In the genomic region with DNA sequence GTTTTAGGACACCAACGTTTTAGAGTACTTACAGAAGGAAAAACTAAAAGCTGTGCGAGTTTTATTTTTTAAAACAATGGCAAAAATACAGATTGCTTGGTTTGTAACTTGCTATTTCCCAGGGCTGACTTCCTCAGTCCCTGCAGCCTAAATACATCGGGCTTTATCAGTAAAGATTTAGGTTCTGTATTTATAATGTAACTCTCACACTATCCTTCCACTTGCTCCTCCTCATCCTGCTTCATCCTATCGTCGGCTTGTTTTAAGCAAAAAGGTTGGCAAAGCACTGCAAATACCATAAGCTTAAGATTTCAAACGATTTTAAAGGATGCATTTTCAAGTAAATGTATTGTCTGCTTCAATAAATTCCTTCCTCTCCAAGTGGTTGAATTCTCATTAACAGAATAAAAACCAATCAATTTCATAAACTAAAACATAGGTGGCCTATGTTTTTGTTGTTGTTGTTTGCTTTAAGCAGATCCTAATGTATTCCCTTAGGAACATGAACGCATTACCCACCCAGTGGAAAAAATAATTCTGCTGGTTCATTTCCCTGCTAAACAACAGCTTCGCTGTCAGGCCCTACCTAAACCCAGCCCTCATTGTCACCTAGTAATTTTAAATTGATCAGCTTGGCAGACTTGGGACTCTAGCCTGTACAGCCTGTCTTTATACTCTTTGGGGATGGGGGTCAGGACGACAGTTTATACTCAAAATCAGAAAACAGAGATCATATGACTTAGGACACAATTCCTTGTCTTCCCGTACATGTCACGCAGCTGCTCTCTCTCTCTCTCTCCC, we compare ENCODE assay signal across 8 mouse cellular contexts. TPM values are rescaled to one million over a fixed set of nuclear protein-coding genes. Genes with fewer than 3 reads are reported as not detected.
A peak's percentile ranks its signal among the peaks of the same experiment; 100 is the strongest.
DNase-seq lines count a peak whose midpoint lies in the region; ATAC-seq lines count a peak whose summit lies in the region.

No protein-coding gene starts in this region.

- H3K9me3 ChIP-seq in lung, embryonic 15.5 days, result no peaks in the 10 kb centered on the region
- H3K9me3 ChIP-seq in embryonic facial prominence, embryonic 12.5 days, result no peaks in the 10 kb centered on the region
- H3K9me3 ChIP-seq in intestine, embryonic 15.5 days, result no peaks in the 10 kb centered on the region
- no peaks in the 10 kb centered on the region for H3K9me3 ChIP-seq in neural tube, embryonic 14.5 days (ENCODE audit: control insufficient read depth, low read length)

- peak overlapping the region; percentile 87 for H3K9ac ChIP-seq in lung, embryonic 15.5 days
- H3K9ac ChIP-seq in embryonic facial prominence, embryonic 12.5 days, result peak overlapping the region; percentile 90
- H3K9ac ChIP-seq in intestine, embryonic 15.5 days, result peak overlapping the region; percentile 76
- peak overlapping the region; percentile 98 for H3K9ac ChIP-seq in neural tube, embryonic 14.5 days (replicated peaks; ENCODE audit: low read depth, low read length)

- peak overlapping the region; percentile 97 for H3K27ac ChIP-seq in lung, embryonic 15.5 days
- H3K27ac ChIP-seq in embryonic facial prominence, embryonic 12.5 days, result peak overlapping the region; percentile 93
- peak overlapping the region; percentile 96 for H3K27ac ChIP-seq in intestine, embryonic 15.5 days
- peak overlapping the region; percentile 100 for H3K27ac ChIP-seq in neural tube, embryonic 14.5 days (ENCODE audit: low read depth, low read length)

- H3K4me3 ChIP-seq in lung, embryonic 15.5 days, result peak overlapping the region; percentile 91
- peak overlapping the region; percentile 94 for H3K4me3 ChIP-seq in embryonic facial prominence, embryonic 12.5 days
- H3K4me3 ChIP-seq in intestine, embryonic 15.5 days (replicated peaks), result peak overlapping the region; percentile 87
- H3K4me3 ChIP-seq in neural tube, embryonic 14.5 days (ENCODE audit: low read depth, low read length), result peak overlapping the region; percentile 90

- no peaks in the 10 kb centered on the region for H3K36me3 ChIP-seq in lung, embryonic 15.5 days
- no peaks in the 10 kb centered on the region for H3K36me3 ChIP-seq in embryonic facial prominence, embryonic 12.5 days
- no peaks in the 10 kb centered on the region for H3K36me3 ChIP-seq in intestine, embryonic 15.5 days
- no peaks in the 10 kb centered on the region for H3K36me3 ChIP-seq in neural tube, embryonic 14.5 days (ENCODE audit: control insufficient read depth, insufficient read depth, low read length)

- H3K4me2 ChIP-seq in lung, embryonic 15.5 days, result peak overlapping the region; percentile 65
- peak overlapping the region; percentile 75 for H3K4me2 ChIP-seq in embryonic facial prominence, embryonic 12.5 days (replicated peaks)
- H3K4me2 ChIP-seq in intestine, embryonic 15.5 days (replicated peaks), result peak overlapping the region; percentile 65
- H3K4me2 ChIP-seq in neural tube, embryonic 14.5 days (ENCODE audit: low read depth, low read length), result peak overlapping the region; percentile 67

- 13% methylated on average over 11 of the region's 11 CpGs for WGBS in lung, embryonic 15.5 days
- WGBS in embryonic facial prominence, embryonic 12.5 days, result 23% methylated on average over 11 of the region's 11 CpGs
- 15% methylated on average over 11 of the region's 11 CpGs for WGBS in intestine, embryonic 15.5 days
- 16% methylated on average over 11 of the region's 11 CpGs for WGBS in neural tube, embryonic 14.5 days

- H3K4me1 ChIP-seq in lung, embryonic 15.5 days, result peaks cover 3% of the 10 kb centered on the region; the same call in 1 of the 2 replicates
- peaks cover 19% of the 10 kb centered on the region; the same call in 1 of the 2 replicates for H3K4me1 ChIP-seq in embryonic facial prominence, embryonic 12.5 days
- no peaks in the 10 kb centered on the region for H3K4me1 ChIP-seq in intestine, embryonic 15.5 days (replicated peaks)
- H3K4me1 ChIP-seq in neural tube, embryonic 14.5 days (ENCODE audit: control insufficient read depth, insufficient read depth, low read length), result peaks cover 24% of the 10 kb centered on the region; the same call in 1 of the 2 replicates

- H3K27me3 ChIP-seq in lung, embryonic 15.5 days, result no peaks in the 10 kb centered on the region
- H3K27me3 ChIP-seq in embryonic facial prominence, embryonic 12.5 days, result no peaks in the 10 kb centered on the region
- no peaks in the 10 kb centered on the region for H3K27me3 ChIP-seq in intestine, embryonic 15.5 days (replicated peaks)
- H3K27me3 ChIP-seq in neural tube, embryonic 14.5 days (ENCODE audit: control insufficient read depth, insufficient read depth, low read length), result no peaks in the 10 kb centered on the region

- ATAC-seq in lung, embryonic 15.5 days (ENCODE audit: borderline replicate concordance, extremely low read depth, low FRiP score, low TSS enrichment), result no peak
- no peak for ATAC-seq in embryonic facial prominence, embryonic 12.5 days (ENCODE audit: insufficient number of reproducible peaks, insufficient read depth, low FRiP score, low TSS enrichment)
- no peak for ATAC-seq in intestine, embryonic 15.5 days
- no peak for ATAC-seq in neural tube, embryonic 14.5 days (ENCODE audit: low read depth)

- DNase-seq in lung, postnatal 36 days, result no peak
- no peak for DNase-seq in adrenal gland, postnatal 4 days (ENCODE audit: low spot score in 2 of 2)
- no peak for DNase-seq in left cerebral cortex, adult 8-10 months (ENCODE audit: low spot score in 2 of 2)
- DNase-seq in kidney, adult 9 months, result no peak

RNA-seq across cellular contexts. Expression of a gene that starts 1.2 kb away (rescaled TPM):
- polyA plus RNA-seq in lung, embryonic 15.5 days (2015; fragmentation: Nextera tagmentation; extraction: Ambion mirVana), result 22.1 and 22.9 TPM in 2 replicates
- polyA plus RNA-seq in embryonic facial prominence, embryonic 12.5 days (2016; fragmentation: Nextera tagmentation; extraction: Ambion mirVana), result 44.8 and 48.3 TPM in 2 replicates
- polyA plus RNA-seq in intestine, embryonic 15.5 days (2015; fragmentation: Nextera tagmentation; extraction: Ambion mirVana), result 13.6 and 17.6 TPM in 2 replicates
- polyA plus RNA-seq in neural tube, embryonic 14.5 days (2014; fragmentation: Nextera tagmentation; extraction: Ambion mirVana), result 123 and 157 TPM in 2 replicates
- total RNA-seq in adrenal gland, postnatal 4 days (2021), result 10 to 100 TPM; 42.7 to 43.6 TPM
- total RNA-seq in left cerebral cortex, adult 8-10 months (2022), result 100 to 1,000 TPM in 2 of 4 experiments, 10 to 100 TPM in 2; 92.7 to 114 (median 103) TPM

RNA-seq across cellular contexts. Expression of a gene that starts 1.8 kb away (rescaled TPM):
- 12.2 and 14.4 TPM in 2 replicates for polyA plus RNA-seq in lung, embryonic 15.5 days (2015; fragmentation: Nextera tagmentation; extraction: Ambion mirVana)
- 17.0 and 19.3 TPM in 2 replicates for polyA plus RNA-seq in embryonic facial prominence, embryonic 12.5 days (2016; fragmentation: Nextera tagmentation; extraction: Ambion mirVana)
- 23.9 and 24.7 TPM in 2 replicates for polyA plus RNA-seq in intestine, embryonic 15.5 days (2015; fragmentation: Nextera tagmentation; extraction: Ambion mirVana)
- polyA plus RNA-seq in neural tube, embryonic 14.5 days (2014; fragmentation: Nextera tagmentation; extraction: Ambion mirVana), result 21.6 and 22.6 TPM in 2 replicates
- 10 to 100 TPM in 1 of 2 experiments, 1 to 10 TPM in 1; 8.9 to 12.9 TPM for total RNA-seq in adrenal gland, postnatal 4 days (2021)
- 10 to 100 TPM; 14.8 to 17.9 (median 15.0) TPM for total RNA-seq in left cerebral cortex, adult 8-10 months (2022)
